Mouse (Mus musculus) testis, adult 2 months (tissue): Measurements from ENCODE around the gene Pigt. TPM values are rescaled to one million over a fixed set of nuclear protein-coding genes. Genes with fewer than 3 reads are reported as not detected.

Source experiments
- H3K27ac ChIP-seq: fragments of 200-500 bp; 2 replicates; pipeline ENCODE4 v1.5.1; 2012; ENCODE audit warnings: low read depth, low read length; ENCODE audit not compliant: control insufficient read depth, insufficient read depth
- H3K27me3 ChIP-seq: fragments of 200-500 bp; 2 replicates; pipeline ENCODE4 v1.6.1; 2012; ENCODE audit warnings: mild to moderate bottlenecking, low read length, moderate library complexity; ENCODE audit not compliant: control insufficient read depth, insufficient read depth
- H3K36me3 ChIP-seq: fragments of 200-500 bp; 2 replicates; pipeline ENCODE4 v1.6.1; 2012; ENCODE audit warnings: mild to moderate bottlenecking, low read length; ENCODE audit not compliant: control insufficient read depth, insufficient read depth
- H3K4me1 ChIP-seq: fragments of 200-500 bp; 2 replicates; pipeline ENCODE4 v1.6.1; 2012; ENCODE audit warnings: low read length; ENCODE audit not compliant: control insufficient read depth, insufficient read depth
- H3K4me3 ChIP-seq: fragments of 200-500 bp; 2 replicates; pipeline ENCODE4 v1.5.1; 2012; ENCODE audit warnings: low read depth, mild to moderate bottlenecking, low read length, moderate library complexity, mixed read lengths; ENCODE audit not compliant: control insufficient read depth
- CTCF ChIP-seq: fragments of 200-500 bp; IDR thresholded peaks from 2 replicates; pipeline ENCODE4 v1.5.1; 2012; ENCODE audit warnings: low read depth, mild to moderate bottlenecking, inconsistent platforms, low read length, moderate library complexity; ENCODE audit not compliant: control insufficient read depth, insufficient read depth, insufficient replicate concordance
- POLR2A ChIP-seq: fragments of 200-500 bp; IDR thresholded peaks from 2 replicates; pipeline ENCODE4 v1.6.1; 2012; ENCODE audit warnings: low read depth, mild to moderate bottlenecking, inconsistent platforms, low read length, moderate library complexity; ENCODE audit not compliant: control insufficient read depth
- polyA plus RNA-seq: library from polyadenylated mRNA; depleted of rRNA; stranded (reverse); fragments of >200 nt; gene quantifications from 2 replicates; pipeline ENCODE4 v1.2.3, GENCODE M21; 2012

Gene Pigt
- polyA plus RNA-seq, 1 experiment, result 85.6 TPM

DNA sequence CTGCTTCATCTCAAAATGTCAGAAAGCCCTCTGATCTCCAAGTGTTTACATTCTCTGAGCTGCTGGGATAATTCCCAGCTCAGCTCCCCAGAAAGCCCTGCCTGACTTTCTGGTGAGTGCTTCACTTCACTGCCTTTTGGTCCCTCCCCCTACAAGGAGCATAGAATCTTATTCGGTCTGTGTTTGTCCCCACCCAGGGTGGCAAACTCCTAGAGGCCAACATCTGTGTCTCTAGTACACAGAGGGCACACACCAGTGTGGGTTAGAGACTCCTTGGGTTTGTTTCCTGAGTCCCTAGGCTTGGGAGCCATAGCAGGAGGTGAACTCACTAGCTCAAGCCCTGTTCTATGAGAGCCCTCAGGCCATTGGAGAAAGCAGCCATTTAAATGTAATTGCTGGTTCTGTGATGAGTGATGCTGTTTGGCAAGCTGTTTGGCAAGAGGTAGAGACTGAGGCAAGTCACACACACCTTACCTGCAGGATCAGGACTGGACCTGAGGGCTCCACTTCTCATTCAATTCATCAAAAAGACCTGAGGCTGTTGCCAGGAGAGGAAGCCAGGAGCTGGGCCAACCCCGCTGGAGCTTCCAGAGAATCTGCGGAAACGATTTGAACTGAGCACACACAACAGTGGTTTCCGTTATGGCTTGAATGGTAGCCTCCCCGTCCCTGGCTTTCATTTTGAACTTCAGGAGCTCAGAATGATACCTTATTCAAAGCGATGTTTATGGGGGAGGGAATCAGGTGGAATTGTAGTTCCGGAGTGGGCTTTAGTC lies 43.5 kb downstream of the Pigt start:
- Histone ChIP-seq H3K4me1 (no peaks in the 10 kb centered on the region), H3K36me3 (no peaks in the 10 kb centered on the region), H3K27me3 (no peaks in the 10 kb centered on the region), H3K27ac (no peak overlapping the region), H3K4me3 (no peak overlapping the region)
- TF ChIP-seq POLR2A (no peak), CTCF (no peak)

DNA sequence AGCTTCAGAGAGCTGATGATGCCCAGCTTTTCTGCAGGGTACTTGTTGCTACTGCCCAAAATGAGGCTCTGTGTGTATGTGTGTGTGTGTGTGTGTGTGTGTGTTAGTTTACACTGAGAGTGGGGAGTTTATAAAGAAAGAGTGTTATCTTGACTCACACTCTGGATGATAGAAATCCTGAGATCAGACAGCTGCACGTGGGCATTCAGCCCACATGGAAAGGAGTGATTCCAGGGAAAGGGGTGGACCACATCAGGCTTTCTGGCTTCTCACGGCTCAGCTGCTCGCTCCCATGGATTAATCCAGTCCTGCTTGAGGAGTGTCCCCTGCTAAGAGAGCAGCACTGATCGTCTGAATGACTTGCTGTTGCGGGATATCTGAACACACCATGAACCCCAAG lies 44.8 kb downstream of the Pigt start:
- Histone ChIP-seq H3K4me1 (no peaks in the 10 kb centered on the region), H3K4me3 (no peak overlapping the region), H3K27me3 (no peaks in the 10 kb centered on the region), H3K36me3 (no peaks in the 10 kb centered on the region), H3K27ac (no peak overlapping the region)
- TF ChIP-seq CTCF (no peak), POLR2A (no peak)

DNA sequence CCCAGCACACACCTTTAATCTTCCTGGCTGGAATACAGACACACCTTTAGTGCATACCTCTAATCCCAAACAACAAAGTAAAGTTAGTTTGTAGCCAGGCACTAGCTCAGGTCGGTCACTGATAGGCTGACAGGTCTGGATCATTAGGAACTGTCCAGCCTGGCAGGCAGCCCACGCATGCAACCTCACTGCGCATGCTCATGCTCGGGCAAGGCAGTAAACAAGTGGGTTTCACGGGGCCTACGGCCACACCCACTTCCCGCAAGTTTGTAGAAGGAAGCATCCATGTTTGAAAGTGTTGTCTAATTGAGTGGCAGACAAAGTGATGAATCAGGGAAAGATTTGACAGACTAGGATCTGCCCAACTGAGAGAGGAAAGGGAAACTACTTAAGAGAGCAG lies 45.3 kb downstream of the Pigt start:
- no peak overlapping the region for H3K4me3 ChIP-seq
- no peaks in the 10 kb centered on the region for H3K27me3 ChIP-seq
- no peak overlapping the region for H3K27ac ChIP-seq
- no peaks in the 10 kb centered on the region for H3K36me3 ChIP-seq
- no peak for TF ChIP-seq POLR2A
- TF ChIP-seq CTCF, result no peak
- no peaks in the 10 kb centered on the region for H3K4me1 ChIP-seq

DNA sequence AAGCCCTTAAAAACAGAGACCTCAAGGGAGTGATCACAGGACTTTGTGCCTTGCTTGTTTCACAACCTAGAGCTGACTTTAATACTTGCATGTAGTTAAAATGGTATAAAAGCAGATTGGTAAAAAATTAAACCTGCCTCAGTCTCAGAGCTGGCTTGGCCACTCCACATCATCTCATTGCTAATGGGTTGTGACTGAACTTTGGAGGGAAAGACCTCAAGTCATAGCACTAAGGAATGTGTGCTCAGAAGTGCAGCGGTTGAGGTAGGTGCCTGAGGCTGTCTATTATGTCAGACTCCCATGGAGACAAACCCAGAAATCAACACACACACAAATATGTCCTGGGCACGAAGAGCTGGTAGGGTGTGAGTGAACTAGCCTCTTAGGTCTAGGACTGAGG lies 46.4 kb downstream of the Pigt start:
- Histone ChIP-seq H3K27ac (no peak overlapping the region), H3K4me1 (no peaks in the 10 kb centered on the region), H3K4me3 (no peak overlapping the region), H3K36me3 (no peaks in the 10 kb centered on the region), H3K27me3 (no peaks in the 10 kb centered on the region)
- no peak for TF ChIP-seq POLR2A

DNA sequence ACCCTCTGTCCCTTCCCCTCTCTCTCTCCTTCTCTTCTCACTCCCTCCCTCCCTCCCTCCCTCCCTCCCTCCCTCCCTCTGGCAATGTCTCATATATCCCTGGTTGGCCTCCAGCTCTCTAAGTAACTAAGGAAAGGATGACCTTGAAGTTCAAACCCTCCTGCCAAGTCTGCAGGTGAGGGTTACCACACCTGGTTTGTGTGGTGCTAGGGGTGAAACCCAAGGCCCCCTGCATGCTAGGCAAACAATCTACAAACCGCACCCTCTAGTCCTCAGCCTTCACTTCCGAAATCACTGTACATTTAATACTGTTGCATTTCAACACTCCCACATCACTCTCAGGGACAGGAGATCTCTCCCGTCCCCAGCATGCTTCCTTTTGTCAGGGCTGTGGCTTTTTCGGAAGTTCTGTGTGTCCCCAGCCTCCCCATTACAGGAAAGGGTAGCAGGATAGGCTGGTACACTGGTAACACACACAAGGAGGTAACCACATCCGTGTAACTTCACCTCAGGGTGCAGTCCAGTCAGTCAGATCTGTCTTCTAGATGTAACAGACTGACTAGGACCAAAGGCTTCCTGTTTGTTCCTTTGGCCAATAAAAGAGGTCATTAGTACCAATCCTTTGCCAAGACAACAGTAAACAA lies 47.3 kb downstream of the Pigt start:
- no peaks in the 10 kb centered on the region for H3K36me3 ChIP-seq
- TF ChIP-seq CTCF, result no peak
- no peak for TF ChIP-seq POLR2A
- H3K4me3 ChIP-seq, result no peak overlapping the region; the same call in 1 of the 2 replicates
- H3K4me1 ChIP-seq, result no peaks in the 10 kb centered on the region
- H3K27ac ChIP-seq, result no peak overlapping the region
- H3K27me3 ChIP-seq, result no peaks in the 10 kb centered on the region

DNA sequence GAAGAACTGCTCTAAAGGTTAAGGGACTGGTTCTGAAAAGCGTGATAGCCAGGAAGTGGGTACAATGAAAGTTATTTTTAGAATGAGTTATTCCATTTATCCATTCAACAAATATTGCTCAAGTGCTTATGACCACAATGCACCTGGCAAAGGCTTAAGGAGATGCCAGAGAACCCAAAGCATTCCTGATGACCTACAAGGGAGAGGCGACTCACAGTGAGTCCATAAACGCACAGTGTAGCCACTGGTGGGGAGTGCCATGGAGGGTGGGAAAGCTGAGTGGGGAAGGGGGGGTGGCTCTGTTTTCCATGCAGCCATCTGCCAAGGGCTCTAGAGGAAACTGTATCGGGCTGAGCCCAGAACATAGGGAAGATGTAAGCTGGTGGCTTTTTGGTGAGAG lies 52.0 kb downstream of the Pigt start:
- Histone ChIP-seq H3K27ac (no peak overlapping the region), H3K4me3 (no peak overlapping the region)

DNA sequence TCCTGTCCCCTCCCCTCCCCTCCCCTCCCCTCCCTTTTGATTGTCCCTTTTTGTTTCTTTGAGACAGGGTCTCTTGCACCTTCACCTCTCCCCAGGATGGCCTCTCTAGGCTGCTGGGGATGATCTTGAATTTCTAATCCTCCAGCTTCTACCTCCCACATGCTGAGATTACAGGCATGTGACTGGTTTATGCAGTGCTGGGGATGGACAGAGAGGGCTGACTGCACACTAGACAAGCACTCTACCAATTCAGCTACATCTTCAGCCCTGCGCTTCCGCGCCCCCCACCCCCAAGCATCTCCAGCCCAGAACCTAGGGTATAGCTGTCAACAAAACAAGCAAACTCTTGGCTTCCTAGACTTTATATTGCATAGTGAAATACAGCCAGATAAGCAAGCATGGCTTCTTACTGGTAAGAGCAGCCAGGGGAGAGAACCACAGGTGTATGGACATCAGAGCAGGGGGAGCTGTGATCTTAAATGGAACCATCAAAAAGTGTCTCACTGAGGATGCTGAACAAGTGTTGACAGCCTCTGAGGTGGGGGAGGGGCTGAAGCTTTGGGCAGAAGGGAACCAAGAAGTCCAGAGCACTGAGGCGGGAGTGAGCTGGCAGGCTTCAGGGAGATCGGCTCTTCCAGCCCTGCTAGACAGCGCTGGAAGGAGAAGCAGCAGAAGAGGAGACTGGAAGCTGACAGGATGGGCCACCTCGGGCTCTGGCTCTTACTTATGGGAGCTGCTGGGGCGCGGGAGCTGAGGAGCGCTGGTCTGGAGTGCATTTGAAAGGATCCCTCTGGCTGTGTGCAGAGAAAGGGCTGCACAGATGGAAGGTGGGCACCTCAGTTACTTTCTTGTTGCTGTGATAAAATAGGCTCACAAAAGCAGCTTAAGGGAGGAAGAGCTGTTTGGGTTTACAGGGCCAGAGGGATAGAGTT lies 52.9 kb downstream of the Pigt start:
- H3K4me3 ChIP-seq, result no peak overlapping the region

More for the DNA sequence above, 52.0 kb downstream of the Pigt start:
- no peaks in the 10 kb centered on the region for H3K36me3 ChIP-seq
- TF ChIP-seq CTCF (no peak), POLR2A (no peak)
- H3K27me3 ChIP-seq, result no peaks in the 10 kb centered on the region
- no peaks in the 10 kb centered on the region for H3K4me1 ChIP-seq

More for the DNA sequence above, 52.9 kb downstream of the Pigt start:
- H3K27me3 ChIP-seq, result no peaks in the 10 kb centered on the region
- no peaks in the 10 kb centered on the region for H3K36me3 ChIP-seq
- no peaks in the 10 kb centered on the region for H3K4me1 ChIP-seq
- TF ChIP-seq CTCF (no peak), POLR2A (no peak)
- no peak overlapping the region for H3K27ac ChIP-seq
